19 mouse cellular contexts compared by ENCODE assay signal in genomic region chr2:125749330-125749729, GRCm38 (mm10). TPM values are rescaled to one million over a fixed set of nuclear protein-coding genes. Genes with fewer than 3 reads are reported as not detected.
"Had no signal": no experiment of that assay in that cellular context is flagged by ENCODE, and none has a peak within 500 bp of the region (broad histone marks: within the 10 kb centered on the region; RNA-seq: fewer than 3 reads in every experiment).

No protein-coding gene starts in this region.

- H3K9me3 ChIP-seq: lung, embryonic 15.5 days; megakaryocyte, embryonic 14.5 days; midbrain, embryonic 13.5 days; midbrain, embryonic 15.5 days; neural tube, embryonic 12.5 days; stomach, embryonic 15.5 days had no signal

- H3K27me3 ChIP-seq: lung, embryonic 15.5 days; megakaryocyte, embryonic 14.5 days; midbrain, embryonic 13.5 days; midbrain, embryonic 15.5 days; neural tube, embryonic 12.5 days; stomach, embryonic 15.5 days had no signal

- DNase-seq: liver, postnatal 0 days; lung, adult 2 months; lung, postnatal 14 days; lung, postnatal 36 days; right cerebral cortex, postnatal 14 days; thymus, adult 2 months; thymus, postnatal 25 days; thymus, postnatal 4 days had no signal

- H3K4me3 ChIP-seq: lung, embryonic 15.5 days; megakaryocyte, embryonic 14.5 days; midbrain, embryonic 13.5 days; midbrain, embryonic 15.5 days; neural tube, embryonic 12.5 days; stomach, embryonic 15.5 days had no signal

- H3K27ac ChIP-seq: lung, embryonic 15.5 days; macrophage; midbrain, embryonic 13.5 days; midbrain, embryonic 15.5 days; neural tube, embryonic 12.5 days; stomach, embryonic 15.5 days; stomach, postnatal 0 days had no signal

- H3K4me2 ChIP-seq: lung, embryonic 15.5 days; midbrain, embryonic 11.5 days; midbrain, embryonic 13.5 days; midbrain, embryonic 15.5 days; neural tube, embryonic 12.5 days; stomach, embryonic 15.5 days had no signal

- H3K4me1 ChIP-seq: lung, embryonic 15.5 days; megakaryocyte, embryonic 14.5 days; midbrain, embryonic 13.5 days; midbrain, embryonic 15.5 days; neural tube, embryonic 12.5 days; stomach, embryonic 15.5 days had no signal

- H3K9ac ChIP-seq: liver, postnatal 0 days; lung, embryonic 15.5 days; midbrain, embryonic 13.5 days; midbrain, embryonic 15.5 days; neural tube, embryonic 12.5 days; stomach, embryonic 15.5 days had no signal

- ATAC-seq: liver, postnatal 0 days; lung, postnatal 0 days; midbrain, embryonic 13.5 days; midbrain, embryonic 15.5 days had no signal

RNA-seq across cellular contexts. Expression of gene Shc4, which starts 25.4 kb away (rescaled TPM):
- total RNA-seq: monocyte, adult 5-6 weeks had no signal
